Mouse (Mus musculus) testis, adult 2 months (tissue): ENCODE measurements around the gene Misp.

Experiments
- CTCF ChIP-seq: fragments of 200-500 bp; IDR thresholded peaks from 2 replicates; pipeline ENCODE4 v1.5.1; 2012; ENCODE audit warnings: low read depth, mild to moderate bottlenecking, inconsistent platforms, low read length, moderate library complexity; ENCODE audit not compliant: control insufficient read depth, insufficient read depth, insufficient replicate concordance
- POLR2A ChIP-seq: fragments of 200-500 bp; IDR thresholded peaks from 2 replicates; pipeline ENCODE4 v1.6.1; 2012; ENCODE audit warnings: low read depth, mild to moderate bottlenecking, inconsistent platforms, low read length, moderate library complexity; ENCODE audit not compliant: control insufficient read depth

GRCm38 (mm10) chr10:79819606-79820005, 1.2 kb upstream of the Misp start:
- TF ChIP-seq POLR2A, result no peak
- TF ChIP-seq CTCF, result no peak
